Mouse (Mus musculus) gastrocnemius, adult 18-20 months (tissue): Measurements from ENCODE around the gene Lad1. TPM values are rescaled to one million over a fixed set of nuclear protein-coding genes. Genes with fewer than 3 reads are reported as not detected.

ENCODE experiments used
- DNase-seq: peaks from one replicate; pipeline ENCODE4 v3.0.0; 2021; ENCODE audit warnings: low spot score
- total RNA-seq, 2 experiments: library from RNA; stranded (reverse); gene quantifications; 2 replicates each; pipeline ENCODE4 v1.2.3; 2021

The Lad1 gene
- total RNA-seq, 2 experiments from 2014 or later, result 0.09 TPM; not detected in 1

DNA sequence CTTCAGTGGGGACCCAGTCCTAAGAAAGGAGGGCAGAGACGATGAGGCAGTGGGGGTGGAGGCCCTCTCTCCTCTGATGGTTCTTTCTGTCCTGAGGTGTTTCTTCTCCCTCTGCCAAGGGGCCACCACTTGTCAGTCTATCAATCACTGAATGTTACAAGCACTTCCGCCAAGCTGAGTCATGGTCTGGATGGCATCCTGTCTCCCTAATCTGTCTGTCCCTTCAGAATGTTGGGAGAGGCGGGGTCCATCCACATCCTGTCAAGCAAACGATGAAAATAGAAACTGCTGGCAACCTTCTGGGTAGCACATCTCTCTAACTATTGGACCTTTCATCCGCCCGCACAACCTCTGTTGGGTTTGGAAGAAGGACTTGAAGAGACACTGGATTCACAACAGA lies 26.1 kb downstream of the Lad1 start:
- no peak for DNase-seq

DNA sequence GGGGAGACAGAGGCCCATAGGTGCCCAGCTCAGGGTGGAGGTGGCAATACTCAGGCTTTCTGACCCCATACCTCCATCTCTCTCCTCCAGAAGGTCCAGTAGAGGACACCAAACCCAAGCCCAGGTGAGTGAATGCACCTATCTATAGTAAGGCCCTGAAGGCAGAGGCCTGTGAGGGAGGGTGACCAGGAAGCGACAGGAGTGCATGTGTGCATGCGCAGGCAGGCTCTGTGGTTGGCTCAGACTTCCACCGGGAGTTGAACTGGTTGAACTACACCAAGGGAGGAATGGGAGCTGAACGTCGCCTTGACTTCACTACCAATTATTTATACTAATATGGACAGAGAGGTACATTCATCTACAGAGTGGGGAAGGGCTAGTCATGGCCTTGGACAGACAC lies 28.2 kb downstream of the Lad1 start:
- DNase-seq, result no peak

DNA sequence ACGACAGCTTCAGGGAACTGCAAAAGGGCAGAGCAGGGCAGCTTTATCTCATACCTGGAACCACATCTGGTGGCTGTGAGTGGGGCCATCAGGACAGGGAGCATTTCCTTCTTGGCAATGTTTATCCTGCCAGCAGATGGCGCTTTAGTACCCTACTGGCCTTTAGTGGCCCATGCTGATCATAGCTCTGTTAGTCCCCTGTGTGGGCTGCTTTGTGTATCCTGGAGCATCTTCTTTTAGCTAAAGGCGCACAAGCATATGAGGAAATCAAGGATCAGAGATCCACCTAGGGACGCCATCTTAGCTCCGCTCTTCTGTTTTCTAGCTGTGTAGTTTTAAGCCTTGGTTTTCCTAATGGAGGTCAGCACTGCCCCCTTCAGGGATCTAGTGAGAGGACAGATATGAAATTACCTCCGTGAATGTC lies 28.8 kb downstream of the Lad1 start:
- DNase-seq, result peak; percentile 21

DNA sequence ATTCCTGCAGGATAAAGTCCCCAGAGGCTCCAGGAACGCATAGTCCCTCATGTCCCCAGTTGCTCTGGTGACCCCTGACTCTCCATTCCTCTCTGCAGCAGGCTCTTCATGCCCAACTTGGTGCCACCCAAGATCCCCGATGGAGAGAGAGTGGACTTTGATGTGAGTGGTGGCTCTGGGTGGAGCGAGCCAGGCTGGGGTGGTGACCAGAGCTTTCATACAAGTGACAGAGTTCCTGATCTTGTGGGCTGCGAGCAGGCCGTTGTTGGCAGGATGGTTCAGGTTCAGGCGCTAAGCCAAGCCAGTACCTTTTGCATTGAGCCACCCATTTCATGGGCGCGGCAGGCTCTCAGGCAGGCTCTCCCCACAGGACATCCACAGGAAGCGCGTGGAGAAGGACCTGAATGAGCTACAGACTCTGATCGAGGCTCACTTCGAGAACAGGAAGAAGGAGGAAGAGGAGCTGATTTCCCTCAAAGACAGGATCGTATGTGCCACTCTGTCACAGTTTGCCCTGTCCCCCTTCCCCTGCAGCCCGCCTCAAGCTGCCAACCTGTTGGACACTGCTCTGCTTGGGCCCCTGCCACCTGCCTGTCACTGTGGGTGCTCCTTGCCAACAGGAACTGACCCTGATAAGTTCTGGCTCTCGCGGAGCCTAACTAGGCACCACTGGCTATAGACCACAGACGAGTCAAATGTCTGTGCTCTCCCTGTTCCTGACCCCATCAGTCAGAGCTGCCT lies 29.4 kb downstream of the Lad1 start:
- no peak for DNase-seq

DNA sequence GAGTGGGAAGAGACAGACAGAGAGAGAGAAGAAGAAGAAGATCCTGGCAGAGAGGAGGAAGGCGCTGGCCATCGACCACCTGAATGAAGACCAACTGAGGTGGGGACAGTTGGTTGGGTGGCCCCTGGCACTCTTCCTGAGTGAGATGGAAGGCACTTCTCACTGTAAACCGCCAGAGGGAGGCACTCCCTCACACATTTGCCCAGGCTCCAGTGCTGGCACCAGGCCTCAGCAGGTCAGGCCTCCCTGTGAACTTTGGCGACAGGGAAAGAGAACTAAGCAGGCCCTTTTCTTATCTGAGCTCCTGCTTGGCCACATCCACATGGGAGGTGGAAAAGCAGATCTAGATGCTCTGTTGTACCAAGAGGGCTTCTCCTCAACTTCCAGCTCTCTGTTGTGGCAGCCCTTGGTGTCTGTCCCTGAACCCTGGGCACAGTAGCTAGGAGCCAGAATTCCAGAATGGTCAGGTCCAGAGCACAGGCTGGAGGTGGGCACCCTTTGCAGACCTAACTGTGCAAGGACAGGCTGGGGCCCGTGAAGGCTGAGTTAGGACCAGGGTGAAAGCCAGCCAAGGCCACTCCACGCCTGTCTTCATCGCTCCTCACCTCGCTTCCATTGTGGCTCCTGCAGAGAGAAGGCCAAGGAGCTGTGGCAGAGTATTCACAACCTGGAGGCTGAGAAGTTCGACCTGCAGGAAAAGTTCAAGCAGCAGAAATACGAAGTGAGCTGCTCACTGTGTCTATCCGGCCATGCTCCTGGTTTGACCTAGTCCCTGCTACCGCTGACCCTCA lies 32.5 kb downstream of the Lad1 start:
- DNase-seq, result peak; percentile 22

DNA sequence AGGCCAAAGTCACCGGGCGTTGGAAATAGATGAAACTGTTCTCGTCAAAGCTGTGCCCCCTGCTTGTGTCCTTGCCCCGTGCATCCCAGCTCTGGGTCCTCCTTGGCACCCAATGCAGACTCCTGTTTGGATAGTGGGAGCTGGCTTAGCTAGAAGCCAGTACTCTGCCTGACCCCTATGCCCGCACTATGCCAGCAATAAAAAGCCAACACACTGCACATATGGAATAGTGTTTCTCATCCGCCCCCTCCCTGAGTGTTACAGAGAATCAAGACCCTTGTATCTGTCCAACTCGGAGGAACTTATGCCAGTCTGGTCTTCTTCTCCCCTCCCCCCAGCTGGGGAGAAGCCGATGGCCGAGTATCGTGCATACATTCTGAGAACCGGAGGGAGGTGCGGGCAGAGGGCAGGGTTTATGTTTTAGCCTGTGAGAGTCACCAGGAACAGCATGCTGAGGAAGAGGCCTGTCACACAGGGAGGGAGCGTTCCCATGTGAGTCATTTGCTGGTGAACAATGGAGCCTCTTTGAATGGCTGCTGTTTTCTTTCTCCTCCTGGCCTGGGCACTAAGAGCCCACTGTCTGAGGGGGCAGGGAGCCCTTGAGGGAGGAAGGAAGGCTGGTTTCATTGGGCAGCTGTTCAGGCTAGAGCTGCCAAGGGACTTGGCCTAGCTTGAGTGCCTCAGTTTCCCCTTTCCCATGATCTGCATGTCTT lies 33.8 kb downstream of the Lad1 start:
- DNase-seq, result no peak

DNA sequence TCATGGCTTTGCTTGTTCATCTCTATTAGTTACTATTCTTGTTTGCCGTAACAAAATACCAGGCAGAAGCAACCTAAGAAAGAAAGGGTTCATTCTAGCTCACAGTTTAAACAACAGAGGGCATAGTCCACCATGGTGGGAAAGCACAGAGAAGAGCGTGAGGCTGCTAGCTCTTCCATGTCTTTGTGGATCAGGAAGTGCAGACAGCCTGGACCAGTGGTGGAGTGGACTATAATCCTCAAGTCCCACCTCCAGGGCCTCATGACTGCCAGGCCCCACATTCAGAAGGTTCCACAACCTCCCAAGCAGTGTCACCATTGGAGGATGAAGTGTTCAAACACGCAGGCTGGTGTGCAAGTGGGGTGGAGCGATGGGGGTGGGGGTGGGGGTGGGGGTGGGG lies 34.8 kb downstream of the Lad1 start:
- no peak for DNase-seq

DNA sequence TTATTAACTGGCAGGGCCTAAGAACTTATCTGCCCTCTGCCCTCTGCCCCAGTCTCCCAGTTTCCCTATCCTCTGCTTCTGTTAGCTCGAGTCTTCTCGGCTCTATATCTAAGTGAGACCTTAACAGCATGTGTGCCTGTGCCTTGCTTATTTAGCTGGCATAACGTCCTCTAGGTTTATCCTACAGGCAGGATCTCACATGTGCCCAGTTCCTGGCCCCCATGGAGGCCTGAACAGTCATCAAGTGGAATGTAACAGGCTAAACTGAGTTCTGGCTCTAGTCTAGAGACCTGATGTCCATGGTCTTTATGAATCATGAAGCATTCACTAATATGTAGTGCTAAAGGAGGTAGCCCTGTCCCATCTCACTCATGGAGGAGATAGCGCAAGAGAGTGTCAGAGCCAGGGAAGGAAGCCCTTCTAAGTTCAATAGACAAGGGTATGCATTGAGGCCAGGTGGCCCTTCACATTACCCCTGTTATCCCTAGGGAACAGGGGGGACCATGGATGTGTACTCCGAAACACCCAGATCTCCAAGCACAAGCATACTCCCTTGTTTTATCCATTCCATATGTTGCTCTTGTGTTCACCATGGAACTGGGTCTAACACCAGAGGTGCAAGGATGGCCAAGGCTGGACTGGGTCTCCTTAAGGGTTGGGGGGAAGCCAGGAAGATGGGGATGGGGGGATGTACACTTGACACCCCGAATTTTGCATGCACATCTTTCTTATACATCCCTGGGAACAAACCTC lies 36.4 kb downstream of the Lad1 start:
- DNase-seq, result no peak

DNA sequence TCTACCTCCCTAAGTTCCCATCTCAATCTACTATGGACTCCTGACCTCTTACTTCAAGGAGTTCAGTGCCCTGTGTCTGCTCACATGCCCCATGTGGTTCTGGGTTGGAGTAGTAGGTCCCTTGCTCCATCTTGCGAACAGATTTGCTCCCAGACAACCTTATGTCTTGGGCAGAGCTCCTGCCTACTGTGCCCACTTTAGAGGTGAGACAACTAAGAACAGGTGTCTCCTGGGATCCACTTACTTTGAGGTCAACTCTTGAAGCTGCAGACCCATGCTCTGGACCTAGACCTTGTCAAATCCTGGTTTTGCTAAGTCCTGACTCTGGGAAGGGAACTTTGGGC lies 36.9 kb downstream of the Lad1 start:
- no peak for DNase-seq

DNA sequence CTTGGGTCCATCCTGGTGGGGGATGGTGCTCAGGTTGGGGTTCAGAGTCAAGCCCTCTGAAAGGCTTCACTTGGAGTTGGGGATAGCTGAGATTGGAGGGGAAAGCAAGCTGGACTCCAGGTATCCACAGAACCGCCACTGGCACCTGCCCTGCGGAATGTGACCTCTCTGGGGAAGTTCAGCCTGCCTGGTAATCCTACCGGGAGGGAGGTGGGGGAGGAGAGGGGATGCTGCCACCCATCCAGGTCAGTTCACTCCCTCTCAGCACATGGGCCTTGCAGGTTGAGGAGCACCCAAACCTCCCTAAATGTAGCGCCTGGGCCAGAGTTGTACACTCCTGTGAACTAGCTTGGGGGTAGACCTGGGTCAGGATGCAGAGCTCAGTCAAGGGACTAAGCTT lies 37.7 kb downstream of the Lad1 start:
- no peak for DNase-seq

DNA sequence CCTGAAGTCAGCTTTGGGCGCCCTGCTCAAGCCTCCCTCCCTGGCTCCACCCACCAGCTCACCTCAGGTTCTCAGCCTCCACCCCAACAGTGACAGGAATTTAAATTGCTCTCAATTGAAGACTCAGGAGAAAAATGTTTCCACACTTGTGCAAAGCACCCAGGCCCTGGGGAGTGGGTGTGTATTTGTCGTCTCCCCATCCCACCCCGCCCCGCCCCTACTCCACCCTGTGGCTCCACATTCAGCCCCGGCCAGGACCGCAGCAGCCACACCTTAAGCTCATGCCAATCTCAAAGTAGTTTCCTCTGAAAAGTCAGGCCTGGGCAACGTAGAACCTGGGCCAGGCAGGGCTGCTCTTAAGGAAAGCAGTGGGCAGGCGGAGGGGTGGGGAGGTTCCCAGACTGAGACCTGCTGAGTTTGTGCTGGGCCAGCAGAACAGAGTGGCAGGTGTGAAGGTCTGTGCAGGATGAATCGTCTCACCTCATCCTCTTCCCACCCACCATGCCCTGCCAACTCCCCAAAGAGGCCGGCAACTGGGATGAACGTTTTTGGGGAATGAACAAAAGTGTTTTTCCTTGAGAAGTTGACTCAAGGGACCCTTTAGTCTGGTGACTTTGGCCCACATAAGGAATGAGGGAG lies 38.9 kb downstream of the Lad1 start:
- no peak for DNase-seq

DNA sequence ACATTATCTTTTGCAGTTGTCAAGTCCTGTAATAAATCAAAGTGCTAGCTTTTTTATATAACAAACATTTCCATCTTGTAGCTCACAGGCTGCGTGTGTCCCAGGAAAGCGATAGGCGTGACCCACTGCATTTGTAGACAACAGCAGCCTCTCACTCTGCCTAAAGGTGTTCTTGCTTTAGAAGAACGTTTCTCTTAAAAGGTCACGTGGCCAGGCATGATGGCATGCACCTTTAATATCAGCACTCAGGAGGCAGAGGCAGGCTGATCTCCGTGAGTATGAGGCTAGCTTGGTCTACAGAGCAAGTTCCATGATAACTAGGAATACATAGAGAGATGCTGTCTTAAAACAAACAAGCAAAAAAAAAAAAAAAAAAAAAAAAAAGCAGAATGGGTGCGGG lies 40.1 kb downstream of the Lad1 start:
- no peak for DNase-seq

DNA sequence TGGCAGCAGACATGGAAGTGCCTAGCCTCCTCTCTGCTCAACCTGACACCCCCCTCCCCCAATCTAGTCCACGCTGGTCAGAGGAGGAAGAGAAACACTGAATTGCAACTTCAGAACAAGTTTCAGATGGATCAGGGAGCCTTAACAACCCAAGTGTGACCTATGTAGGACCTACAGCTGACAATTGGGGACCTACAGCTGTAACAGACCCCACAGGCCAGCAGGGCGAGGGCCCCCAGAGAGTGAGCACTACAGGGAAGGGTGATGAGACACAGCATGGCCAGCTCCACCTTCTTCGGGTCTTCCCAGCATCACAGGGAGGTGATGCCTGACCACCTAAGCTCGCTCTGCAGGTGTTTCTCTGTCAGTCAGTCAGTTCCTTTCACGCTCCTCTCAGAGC lies 42.7 kb downstream of the Lad1 start:
- DNase-seq, result no peak

DNA sequence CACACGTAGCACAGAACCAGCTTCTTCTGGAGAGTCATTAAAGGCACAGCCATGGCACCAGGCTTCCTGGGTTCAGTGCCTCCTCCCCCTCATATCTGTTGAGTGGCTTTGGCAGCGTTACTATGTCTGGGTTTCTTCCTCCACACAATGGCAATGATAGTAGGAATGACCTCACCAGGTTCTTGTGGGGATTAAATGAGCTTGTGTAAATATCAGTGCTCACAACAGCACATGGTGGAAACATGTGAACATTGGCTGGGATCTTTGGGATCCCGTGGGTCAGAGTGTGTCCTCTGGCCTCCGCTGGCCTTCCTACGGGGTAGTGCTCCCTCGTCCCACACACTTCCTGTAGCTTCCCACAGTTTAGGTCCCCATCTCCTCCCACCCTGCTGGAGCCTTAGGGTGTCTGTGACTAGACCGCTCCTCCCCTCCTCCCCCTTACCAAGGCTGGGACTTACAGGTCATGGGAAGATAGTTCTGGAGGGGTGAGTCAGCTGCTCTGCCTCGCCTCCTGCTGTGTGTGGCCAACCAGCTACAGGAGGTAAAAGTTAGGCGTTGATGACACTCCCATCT lies 43.7 kb downstream of the Lad1 start:
- no peak for DNase-seq

DNA sequence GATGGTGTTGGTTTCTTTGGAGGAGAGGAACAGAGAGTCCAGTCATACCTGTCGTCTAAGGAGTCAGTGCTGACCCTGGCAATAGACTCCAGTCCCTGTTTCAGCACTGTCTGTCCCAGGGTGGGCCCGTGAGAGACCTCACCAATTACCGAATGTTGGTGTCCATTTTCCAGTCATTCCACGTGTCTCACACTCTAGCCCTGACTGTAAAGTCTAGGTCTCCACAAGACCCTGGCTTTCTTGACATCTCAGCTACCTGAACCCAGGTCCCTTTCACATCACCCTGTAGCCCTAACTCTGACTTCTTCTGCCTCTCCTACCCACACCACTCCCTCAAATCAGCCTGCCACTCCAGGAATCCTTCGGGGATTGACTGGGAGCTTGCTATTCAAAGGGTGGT lies 44.2 kb downstream of the Lad1 start:
- no peak for DNase-seq

DNA sequence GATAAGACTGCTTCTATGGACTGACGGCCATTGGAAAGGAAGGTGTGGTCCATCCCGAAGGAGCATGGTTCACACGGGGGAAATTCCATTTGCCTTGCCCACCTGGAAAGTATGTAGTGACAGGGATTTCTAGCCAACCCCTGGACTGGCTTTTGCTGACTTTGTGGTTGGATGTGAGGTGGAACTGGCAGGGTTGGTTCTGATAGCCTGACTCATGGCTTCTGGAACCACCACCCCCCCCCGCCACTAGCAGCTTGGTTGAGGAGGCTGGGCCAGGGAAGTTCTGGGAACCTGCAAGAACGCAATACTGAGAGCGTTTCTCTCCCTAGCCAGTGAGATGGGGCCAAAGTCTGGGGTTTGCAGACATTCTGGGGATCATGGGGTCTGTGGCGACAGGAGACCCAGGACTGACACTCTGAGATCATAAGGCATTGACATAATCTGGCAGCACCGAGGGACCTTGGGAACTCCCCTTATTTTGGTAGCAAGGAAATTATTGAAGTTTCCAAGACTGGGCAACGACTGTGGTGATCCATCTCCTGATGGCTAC lies 45.5 kb downstream of the Lad1 start:
- no peak for DNase-seq

DNA sequence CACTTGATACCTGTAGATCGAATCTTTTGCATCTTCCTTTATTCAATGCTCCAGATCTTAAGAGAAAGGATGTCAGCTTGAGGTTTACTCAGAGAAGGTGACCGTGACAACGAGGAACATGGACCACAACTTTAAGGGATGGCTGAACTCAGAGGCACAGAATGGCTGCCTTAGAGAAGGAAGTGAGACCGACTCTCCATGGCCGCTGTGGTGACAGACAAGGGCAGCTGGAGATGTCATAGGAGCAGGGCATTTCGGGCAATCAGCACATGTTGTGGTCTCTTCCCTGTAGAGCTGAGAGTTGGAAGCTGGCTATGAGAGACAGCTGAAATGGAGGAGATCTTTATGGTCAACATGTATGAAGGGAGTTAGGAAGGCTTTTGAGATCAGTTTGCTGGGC lies 46.4 kb downstream of the Lad1 start:
- no peak for DNase-seq

DNA sequence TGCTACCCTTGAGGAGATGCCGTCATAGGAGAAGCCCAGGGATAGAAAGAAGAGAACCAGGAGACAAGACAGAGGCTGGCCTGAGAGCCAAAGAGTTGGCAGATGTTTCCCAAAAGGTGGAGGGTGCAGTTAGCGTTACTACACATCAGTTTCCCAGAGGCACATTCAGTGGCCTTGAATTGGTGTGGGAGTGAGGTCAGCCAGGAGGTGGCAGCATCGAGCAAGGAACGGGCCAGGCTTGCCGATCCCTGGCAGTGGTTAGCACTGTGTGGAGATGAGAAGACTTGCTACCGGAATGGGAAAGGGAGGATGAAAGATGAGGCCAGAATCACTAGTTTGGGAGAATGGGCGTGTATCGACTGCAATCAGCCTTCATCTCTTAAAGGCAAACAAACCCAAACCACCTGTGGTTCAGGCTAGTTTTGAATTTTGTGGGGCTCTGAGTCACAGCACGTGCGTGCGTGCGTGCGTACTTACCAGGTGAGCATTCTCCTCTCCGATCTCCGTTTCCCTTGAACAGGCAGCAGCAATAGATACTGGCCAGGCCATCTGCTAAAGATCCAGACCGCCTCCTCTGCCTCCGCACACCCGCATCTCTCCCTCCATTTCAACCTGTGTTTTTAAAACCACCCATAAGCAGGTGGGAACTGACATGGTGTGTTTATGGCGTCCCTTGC lies 47.3 kb downstream of the Lad1 start:
- peak; percentile 80 for DNase-seq

DNA sequence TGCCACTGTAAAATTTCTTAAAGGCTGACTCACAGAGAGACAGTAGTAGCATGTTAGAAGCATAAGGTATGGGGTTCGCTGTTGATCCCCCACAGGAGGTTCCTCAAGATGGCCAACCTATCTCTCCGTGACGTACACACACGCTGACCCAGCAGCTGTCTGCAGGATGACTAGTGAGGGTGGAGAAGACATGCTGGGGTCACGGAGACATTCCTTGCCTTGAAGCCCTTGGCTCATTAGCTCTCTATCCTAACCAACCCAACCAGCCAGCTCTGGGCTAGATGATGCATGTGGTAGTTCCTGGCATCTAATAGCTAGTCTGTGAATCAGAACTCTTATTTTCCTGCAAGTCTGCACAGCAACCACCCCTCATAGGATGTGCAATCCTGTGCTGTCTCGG lies 50.2 kb downstream of the Lad1 start:
- no peak for DNase-seq

DNA sequence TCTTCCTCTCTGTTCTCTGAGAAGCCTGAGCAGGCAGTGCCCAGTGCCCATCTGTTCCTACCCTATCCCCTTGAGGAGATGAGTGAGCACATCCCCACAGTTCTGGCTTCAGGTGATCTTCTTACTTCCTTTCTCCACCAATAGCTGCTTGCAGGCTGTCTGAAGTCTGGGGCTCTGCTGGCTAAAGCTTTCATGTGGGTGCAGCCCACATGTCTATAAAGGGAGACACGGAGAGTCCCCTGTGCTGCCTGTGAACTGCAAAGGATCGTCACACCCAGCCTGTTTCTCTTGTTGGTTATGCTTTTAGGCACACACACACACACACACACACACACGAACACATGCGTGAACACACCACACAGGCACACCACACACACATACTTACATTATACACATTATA lies 54.6 kb downstream of the Lad1 start:
- DNase-seq, result no peak
